Mouse (Mus musculus) kidney, postnatal 10 days (tissue): ENCODE measurements around the gene Nmnat3.

ENCODE experiments used
- DNase-seq: peaks from one replicate; pipeline ENCODE4 v3.0.0; 2021; ENCODE audit warnings: mixed read lengths

The Nmnat3 gene

GRCm38 (mm10) chr9:98367333-98367962 lies 80.2 kb downstream of the Nmnat3 start:
- DNase-seq: no peak

GRCm38 (mm10) chr9:98369707-98370106 lies 82.5 kb downstream of the Nmnat3 start:
- no peak for DNase-seq

- DNase-seq: no peak
Measured at GRCm38 (mm10) chr9:98373358-98373757, 86.1 kb downstream of the Nmnat3 start.

GRCm38 (mm10) chr9:98374897-98375296 lies 87.7 kb downstream of the Nmnat3 start:
- no peak for DNase-seq

GRCm38 (mm10) chr9:98375329-98376170 lies 88.3 kb downstream of the Nmnat3 start:
- DNase-seq: peak; percentile 8

- DNase-seq: no peak
Measured at GRCm38 (mm10) chr9:98379736-98380135, 92.5 kb downstream of the Nmnat3 start.

- DNase-seq: no peak
Measured at GRCm38 (mm10) chr9:98380593-98380992, 93.4 kb downstream of the Nmnat3 start.

- no peak for DNase-seq
Measured at GRCm38 (mm10) chr9:98387741-98388632, 100.8 kb downstream of the Nmnat3 start.

- DNase-seq: no peak
Measured at GRCm38 (mm10) chr9:98388633-98388965, 101.4 kb downstream of the Nmnat3 start.

- DNase-seq: no peak
Measured at GRCm38 (mm10) chr9:98393496-98393895, 106.3 kb downstream of the Nmnat3 start.

GRCm38 (mm10) chr9:98397211-98397610 lies 110.0 kb downstream of the Nmnat3 start:
- DNase-seq: no peak

GRCm38 (mm10) chr9:98397866-98398265 lies 110.6 kb downstream of the Nmnat3 start:
- no peak for DNase-seq

- no peak for DNase-seq
Measured at GRCm38 (mm10) chr9:98400185-98400894, 113.1 kb downstream of the Nmnat3 start.

- DNase-seq: no peak
Measured at GRCm38 (mm10) chr9:98401611-98402010, 114.4 kb downstream of the Nmnat3 start.

GRCm38 (mm10) chr9:98407771-98408170 lies 120.5 kb downstream of the Nmnat3 start:
- DNase-seq: no peak

- peak; percentile 86 for DNase-seq
Measured at GRCm38 (mm10) chr9:98409137-98409536, 121.9 kb downstream of the Nmnat3 start.

- no peak for DNase-seq
Measured at GRCm38 (mm10) chr9:98415427-98415826, 128.2 kb downstream of the Nmnat3 start.

- DNase-seq: peak; percentile 70
Measured at GRCm38 (mm10) chr9:98417919-98418318, 130.7 kb downstream of the Nmnat3 start.

GRCm38 (mm10) chr9:98418346-98418745 lies 131.1 kb downstream of the Nmnat3 start:
- DNase-seq: no peak

- no peak for DNase-seq
Measured at GRCm38 (mm10) chr9:98420666-98421065, 133.4 kb downstream of the Nmnat3 start.

GRCm38 (mm10) chr9:98421903-98422302 lies 134.7 kb downstream of the Nmnat3 start:
- no peak for DNase-seq

- DNase-seq: no peak
Measured at GRCm38 (mm10) chr9:98422656-98423055, 135.4 kb downstream of the Nmnat3 start, which contains the start of gene Rbp1. Gene Rbp1 (plus strand): TSS chr9:98422961.

GRCm38 (mm10) chr9:98423691-98424090 lies 136.5 kb downstream of the Nmnat3 start:
- no peak for DNase-seq
